Mouse (Mus musculus): ENCODE results near the gene Wdr24. TPM values are rescaled to one million over a fixed set of nuclear protein-coding genes. Genes with fewer than 3 reads are reported as not detected.

Wdr24 gene
- polyA plus RNA-seq (2012; rRNA removed), result 47.0 and 57.5 TPM in 2 replicates

DNA sequence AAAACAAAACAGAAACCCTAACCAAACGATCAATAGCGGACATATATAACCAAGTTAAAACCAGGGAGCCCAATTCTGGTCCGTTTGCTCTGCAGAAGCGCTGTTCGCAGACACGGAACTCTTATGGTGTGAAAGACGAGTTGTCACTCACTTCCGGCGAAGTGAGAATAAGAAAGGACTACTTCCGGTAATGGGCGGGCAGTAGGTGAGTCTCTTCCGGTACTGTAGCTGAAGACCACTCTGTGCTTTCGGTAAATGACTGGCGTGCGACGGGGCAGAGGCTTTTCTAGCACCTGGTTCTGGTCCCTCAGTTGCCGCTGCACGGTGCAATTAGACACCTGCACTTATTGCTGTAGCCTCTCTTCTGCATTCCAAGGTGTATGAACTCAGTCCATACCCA lies at the start of gene Wdr24:
TSS of gene Wdr24 (plus strand) at position 176 of the 400 bp plus-strand sequence.
- peak; percentile 24; the same call in 1 of the 2 replicates for TF ChIP-seq POLR2A (IDR thresholded peaks at IDR 0.05; ENCODE audit: borderline replicate concordance, extremely low read depth, insufficient read depth, insufficient read length, poor library complexity, severe bottlenecking)
- TF ChIP-seq CTCF (IDR thresholded peaks at IDR 0.05; ENCODE audit: borderline replicate concordance, extremely low read depth, insufficient read depth, insufficient read length), result no peak
- DNase-seq (ENCODE audit: low read depth), result peak; percentile 97

DNA sequence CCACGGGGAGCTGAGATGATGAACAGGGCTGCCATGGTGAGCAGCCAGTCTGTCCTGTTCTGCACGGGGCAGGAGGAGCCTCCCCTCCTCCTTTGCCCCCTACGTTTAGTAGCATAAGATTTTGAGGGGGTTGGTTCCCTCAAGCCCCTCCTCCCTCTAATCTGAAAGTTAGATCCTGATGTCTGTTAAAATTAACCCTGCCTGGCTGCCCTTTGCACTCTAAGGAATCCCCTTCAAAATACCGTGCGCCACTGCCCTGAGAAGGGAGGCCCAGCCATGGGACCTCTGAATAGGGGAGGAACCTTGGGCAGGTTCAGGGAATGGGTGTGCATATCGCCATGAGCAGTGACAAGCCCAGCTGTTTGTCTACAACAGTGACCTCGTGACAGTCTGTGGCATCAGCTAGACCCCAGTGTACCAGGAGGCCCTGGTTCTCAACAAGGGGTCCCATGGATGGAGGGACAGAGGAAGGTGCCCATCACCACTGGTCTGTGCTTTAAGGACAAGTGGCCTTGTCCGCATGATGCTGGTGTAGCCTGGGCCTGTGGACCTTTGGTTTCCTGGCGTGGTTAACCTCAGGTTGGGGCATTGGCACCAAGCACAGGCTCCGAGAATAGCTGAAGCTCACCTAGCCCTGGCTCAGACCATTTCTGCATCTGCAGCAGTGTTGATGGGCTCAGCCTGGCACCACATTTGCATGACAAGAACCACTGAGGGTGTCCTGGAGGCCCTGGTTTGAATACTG lies 47.9 kb upstream of the Wdr24 start:
- TF ChIP-seq POLR2A (IDR thresholded peaks at IDR 0.05; ENCODE audit: borderline replicate concordance, extremely low read depth, insufficient read depth, insufficient read length, poor library complexity, severe bottlenecking), result no peak
- no peak for TF ChIP-seq CTCF (IDR thresholded peaks at IDR 0.05; ENCODE audit: borderline replicate concordance, extremely low read depth, insufficient read depth, insufficient read length)
- DNase-seq (ENCODE audit: low read depth), result no peak

DNA sequence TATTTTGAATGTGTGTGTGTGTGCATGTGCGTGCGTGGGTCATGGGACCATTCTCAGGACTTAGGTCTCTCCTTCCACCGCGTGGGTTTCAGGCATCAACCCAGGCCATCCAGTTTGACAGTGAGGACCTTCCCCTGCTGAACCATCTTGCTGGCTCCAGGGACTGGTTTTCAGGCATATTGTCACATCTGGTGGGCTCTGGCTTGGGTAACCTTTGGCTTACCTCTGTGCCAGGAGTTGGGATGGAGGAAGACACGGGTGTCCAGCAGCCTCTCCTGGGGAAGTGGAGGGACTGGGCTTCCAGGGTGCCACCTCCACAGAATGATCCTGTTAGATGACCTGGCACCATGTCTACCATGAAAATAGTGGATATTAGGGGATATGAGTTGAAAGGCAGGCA lies 45.5 kb upstream of the Wdr24 start:
- TF ChIP-seq POLR2A (IDR thresholded peaks at IDR 0.05; ENCODE audit: borderline replicate concordance, extremely low read depth, insufficient read depth, insufficient read length, poor library complexity, severe bottlenecking) (no peak), CTCF (IDR thresholded peaks at IDR 0.05; ENCODE audit: borderline replicate concordance, extremely low read depth, insufficient read depth, insufficient read length) (no peak)
- no peak for DNase-seq (ENCODE audit: low read depth)

DNA sequence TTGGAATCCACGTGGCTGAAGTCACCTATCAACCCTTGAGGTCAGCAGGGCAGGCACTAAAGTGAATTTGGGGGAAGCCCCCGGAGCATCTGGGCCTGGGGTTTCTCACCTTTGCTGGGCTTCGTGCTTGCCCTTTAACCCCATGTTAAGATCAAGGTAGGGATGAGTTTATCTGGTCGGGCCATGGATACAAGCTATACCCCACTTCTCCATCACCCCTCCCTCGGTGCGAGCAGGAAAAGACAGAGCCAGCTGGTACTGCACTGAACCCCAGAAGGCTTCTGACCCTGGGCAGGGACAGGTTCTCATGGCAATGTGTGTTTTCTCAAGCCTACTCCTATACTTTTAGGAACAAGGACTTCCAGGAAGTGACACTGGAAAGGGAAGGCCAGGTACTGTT lies 42.1 kb upstream of the Wdr24 start:
- TF ChIP-seq POLR2A (IDR thresholded peaks at IDR 0.05; ENCODE audit: borderline replicate concordance, extremely low read depth, insufficient read depth, insufficient read length, poor library complexity, severe bottlenecking) (no peak), CTCF (IDR thresholded peaks at IDR 0.05; ENCODE audit: borderline replicate concordance, extremely low read depth, insufficient read depth, insufficient read length) (no peak)

DNA sequence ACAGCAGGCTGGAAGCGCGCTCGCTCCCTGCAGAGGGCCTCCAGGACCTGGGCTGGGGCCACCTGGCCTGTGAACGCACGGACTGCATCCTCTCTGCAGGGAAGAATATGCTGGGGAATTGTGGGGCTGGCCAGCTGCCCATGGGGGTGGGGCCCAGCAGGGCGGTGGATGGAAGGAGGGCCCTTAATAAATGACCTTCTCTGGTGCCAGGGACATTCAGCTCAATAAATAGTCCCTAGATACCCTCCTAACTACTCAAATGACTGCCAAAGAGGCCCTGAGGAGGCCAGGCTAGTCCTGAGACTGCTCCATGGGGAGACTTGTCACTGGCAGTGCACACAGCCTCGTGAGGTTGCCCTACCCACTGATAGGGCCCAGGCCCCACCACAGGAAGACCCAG lies 40.3 kb upstream of the Wdr24 start:
- no peak for DNase-seq (ENCODE audit: low read depth)
- TF ChIP-seq POLR2A (IDR thresholded peaks at IDR 0.05; ENCODE audit: borderline replicate concordance, extremely low read depth, insufficient read depth, insufficient read length, poor library complexity, severe bottlenecking) (no peak), CTCF (IDR thresholded peaks at IDR 0.05; ENCODE audit: borderline replicate concordance, extremely low read depth, insufficient read depth, insufficient read length) (no peak)

More for the DNA sequence above, 42.1 kb upstream of the Wdr24 start:
- DNase-seq (ENCODE audit: low read depth), result no peak

DNA sequence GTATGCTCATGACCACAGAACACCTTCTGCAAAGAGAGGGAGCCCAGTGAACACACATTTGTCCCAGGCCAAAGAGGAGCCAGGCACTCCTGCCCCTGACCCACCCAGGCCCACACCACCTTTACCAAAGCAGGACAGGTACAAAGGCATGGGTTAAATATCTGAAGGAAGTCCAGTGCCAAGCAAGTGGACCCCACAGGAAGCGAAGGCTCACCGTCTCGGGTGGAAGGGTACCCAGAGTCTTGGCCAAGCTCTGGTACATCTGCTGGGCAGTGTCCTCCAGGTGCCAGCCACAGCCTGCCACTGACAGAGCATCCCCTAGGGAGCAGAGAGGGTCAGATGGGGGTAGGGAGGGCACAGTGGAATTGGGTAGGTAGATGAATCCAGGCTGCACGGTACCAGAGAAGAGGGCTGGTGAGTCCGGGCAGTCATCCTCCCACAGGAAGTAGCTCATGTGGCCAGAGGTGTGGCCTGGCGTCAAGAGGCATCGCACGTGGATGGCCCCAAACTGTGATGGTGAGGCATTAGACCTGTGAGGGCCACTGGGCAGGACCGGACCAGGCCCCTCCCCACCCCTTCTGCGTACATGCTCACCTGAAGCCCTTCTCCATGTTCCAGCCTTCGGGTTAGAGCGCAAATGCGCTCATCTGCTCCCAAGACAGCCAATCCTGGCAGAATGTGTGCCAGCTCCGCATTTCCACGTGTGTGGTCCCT lies 39.4 kb upstream of the Wdr24 start:
- DNase-seq (ENCODE audit: low read depth), result no peak
- TF ChIP-seq POLR2A (IDR thresholded peaks at IDR 0.05; ENCODE audit: borderline replicate concordance, extremely low read depth, insufficient read depth, insufficient read length, poor library complexity, severe bottlenecking) (no peak), CTCF (IDR thresholded peaks at IDR 0.05; ENCODE audit: borderline replicate concordance, extremely low read depth, insufficient read depth, insufficient read length) (no peak)

DNA sequence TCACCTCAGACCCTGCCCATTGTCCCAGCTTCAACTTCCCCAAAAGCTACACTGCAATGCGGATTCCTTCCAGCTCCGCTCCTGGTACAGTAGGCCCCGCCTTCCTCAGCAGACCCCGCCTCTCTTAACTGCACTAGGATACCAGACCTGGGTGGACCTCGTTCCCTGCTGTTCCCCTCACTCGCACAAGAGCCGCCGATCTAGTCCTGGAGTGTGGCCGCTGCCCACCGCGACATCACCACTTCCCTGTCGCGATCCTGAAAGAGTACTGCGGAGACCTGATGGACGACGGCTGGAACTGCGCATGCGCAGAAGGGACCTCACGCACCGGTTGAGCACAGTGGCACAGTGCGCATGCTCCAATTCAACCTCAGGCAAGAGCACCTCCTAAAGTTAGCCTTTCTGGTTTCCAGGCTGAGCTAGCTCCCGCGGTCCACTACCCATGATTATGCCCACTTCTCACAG lies 38.1 kb upstream of the Wdr24 start, which contains the start of gene Haghl:
TSS of gene Haghl (minus strand) at position 393 of the 465 bp plus-strand sequence.
- TF ChIP-seq POLR2A (IDR thresholded peaks at IDR 0.05; ENCODE audit: borderline replicate concordance, extremely low read depth, insufficient read depth, insufficient read length, poor library complexity, severe bottlenecking) (peak; percentile 46; the same call in 1 of the 2 replicates), CTCF (IDR thresholded peaks at IDR 0.05; ENCODE audit: borderline replicate concordance, extremely low read depth, insufficient read depth, insufficient read length) (no peak)
- DNase-seq (ENCODE audit: low read depth), result peak; percentile 98

DNA sequence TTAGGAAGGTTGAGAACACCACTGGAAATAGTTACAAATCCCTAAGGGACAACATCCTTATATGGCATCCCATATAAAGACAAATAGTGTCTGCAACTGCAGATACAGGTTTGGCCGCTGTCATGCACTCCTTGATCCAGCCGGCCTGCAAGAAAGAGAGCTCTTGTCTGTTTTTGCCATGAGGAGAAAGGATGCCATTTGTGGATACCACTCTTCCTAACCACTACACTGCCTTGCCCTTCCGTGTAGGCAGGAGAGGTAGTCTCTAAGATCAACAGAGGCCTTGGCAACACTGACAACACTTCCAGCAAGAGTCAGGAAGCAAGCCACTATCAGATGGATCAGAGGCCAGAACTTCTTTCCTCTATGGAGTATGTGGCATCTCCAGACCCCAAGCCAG lies 37.1 kb upstream of the Wdr24 start, which contains the start of gene Ccdc78:
TSS of gene Ccdc78 (plus strand) at position 301 of the 400 bp plus-strand sequence.
- no peak for DNase-seq (ENCODE audit: low read depth)
- TF ChIP-seq POLR2A (IDR thresholded peaks at IDR 0.05; ENCODE audit: borderline replicate concordance, extremely low read depth, insufficient read depth, insufficient read length, poor library complexity, severe bottlenecking) (no peak), CTCF (IDR thresholded peaks at IDR 0.05; ENCODE audit: borderline replicate concordance, extremely low read depth, insufficient read depth, insufficient read length) (no peak)

DNA sequence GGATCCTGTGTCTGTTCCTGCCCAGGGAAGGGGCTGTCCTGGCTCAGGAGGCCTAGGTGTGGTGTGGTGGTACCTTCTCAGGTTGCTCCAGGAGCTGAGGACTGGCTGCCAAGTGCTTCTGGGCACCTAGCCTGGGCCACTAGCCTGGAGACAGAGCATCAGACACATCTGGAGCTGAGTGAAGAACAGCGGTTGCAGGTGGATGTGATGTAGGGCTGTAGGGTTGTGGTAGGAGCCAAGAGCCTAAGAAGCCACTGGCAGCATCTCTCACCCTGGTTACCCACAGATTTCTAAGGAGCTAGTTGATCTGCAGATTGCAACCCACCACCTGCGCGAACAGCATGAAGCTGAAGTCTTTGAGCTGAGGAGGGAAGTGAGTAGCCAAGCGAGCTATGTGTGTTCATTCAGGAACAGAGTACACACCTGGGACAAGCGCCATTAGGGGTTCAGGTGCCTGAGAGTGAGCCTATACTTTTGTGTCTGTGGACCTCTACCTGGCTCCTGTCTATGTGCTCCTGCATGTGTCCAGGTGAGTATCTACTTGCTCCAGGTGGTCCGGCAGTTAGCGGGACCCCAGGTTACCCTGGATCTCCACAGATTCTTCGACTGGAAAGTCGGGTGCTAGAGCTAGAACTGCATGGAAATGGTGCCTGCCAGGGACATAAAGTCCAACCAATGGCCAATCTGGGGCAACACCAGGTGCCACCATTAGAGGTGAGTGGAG lies 36.5 kb upstream of the Wdr24 start:
- no peak for DNase-seq (ENCODE audit: low read depth)
- TF ChIP-seq CTCF (IDR thresholded peaks at IDR 0.05; ENCODE audit: borderline replicate concordance, extremely low read depth, insufficient read depth, insufficient read length) (no peak), POLR2A (IDR thresholded peaks at IDR 0.05; ENCODE audit: borderline replicate concordance, extremely low read depth, insufficient read depth, insufficient read length, poor library complexity, severe bottlenecking) (no peak)

DNA sequence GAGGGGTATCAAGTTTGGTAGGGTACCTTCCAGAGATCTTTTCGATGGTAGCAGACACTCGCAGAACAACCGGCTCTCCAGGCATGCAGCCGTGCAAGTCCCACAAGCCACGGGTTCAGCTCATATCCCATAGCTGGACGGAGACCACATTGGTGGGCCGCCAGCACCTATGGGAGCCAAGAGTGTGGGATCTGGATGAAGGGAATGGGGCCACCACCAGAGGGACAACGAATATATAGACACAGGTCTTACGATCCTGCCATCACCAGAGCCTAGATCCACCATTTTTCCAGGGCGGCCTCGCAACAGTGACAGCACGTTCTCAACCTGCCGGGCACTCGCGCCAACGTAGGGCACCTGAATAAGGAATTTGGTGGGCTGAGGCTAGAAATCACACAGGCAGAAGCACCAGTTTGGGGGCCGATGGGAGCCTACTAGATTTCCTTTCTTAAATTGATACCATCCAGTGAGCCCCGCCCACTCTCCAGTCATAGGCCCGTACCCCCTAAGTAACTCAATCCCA lies 32.0 kb upstream of the Wdr24 start:
- DNase-seq (ENCODE audit: low read depth), result peak; percentile 69
- TF ChIP-seq POLR2A (IDR thresholded peaks at IDR 0.05; ENCODE audit: borderline replicate concordance, extremely low read depth, insufficient read depth, insufficient read length, poor library complexity, severe bottlenecking), result no peak
- TF ChIP-seq CTCF (IDR thresholded peaks at IDR 0.05; ENCODE audit: borderline replicate concordance, extremely low read depth, insufficient read depth, insufficient read length), result no peak

Data from brain, embryonic 14.5 days (tissue).